Mouse (Mus musculus) stomach, embryonic 15.5 days (tissue): Measurements from ENCODE around the gene Eps8. TPM values are rescaled to one million over a fixed set of nuclear protein-coding genes. Genes with fewer than 3 reads are reported as not detected.

Experiments used
- ATAC-seq: fragments of 200-750 bp; cut with Nextera tagmentation; 2 replicates; pipeline ENCODE4 v1.8.0; 2017; ENCODE audit warnings: low read depth, moderate number of reproducible peaks, moderate TSS enrichment; ENCODE audit not compliant: insufficient read depth, low FRiP score
- H3K27ac ChIP-seq: fragments of 300-500 bp; sonication (generic); 2 replicates; pipeline ENCODE4 v1.5.1; 2015; ENCODE audit warnings: mild to moderate bottlenecking, inconsistent platforms
- H3K27me3 ChIP-seq: fragments of 300-500 bp; sonication (generic); replicated peaks from 2 replicates; pipeline ENCODE4 v1.6.1; 2015; ENCODE audit warnings: inconsistent platforms
- H3K36me3 ChIP-seq: fragments of 300-500 bp; sonication (generic); 2 replicates; pipeline ENCODE4 v1.6.1; 2015; ENCODE audit warnings: inconsistent platforms
- H3K4me1 ChIP-seq: fragments of 300-500 bp; sonication (generic); 2 replicates; pipeline ENCODE4 v1.6.1; 2015; ENCODE audit warnings: inconsistent platforms
- H3K4me2 ChIP-seq: fragments of 300-500 bp; sonication (generic); 2 replicates; pipeline ENCODE4 v1.6.1; 2015; ENCODE audit warnings: mild to moderate bottlenecking, inconsistent platforms
- H3K4me3 ChIP-seq: fragments of 300-500 bp; sonication (generic); replicated peaks from 2 replicates; pipeline ENCODE4 v1.5.1; 2015; ENCODE audit warnings: inconsistent platforms
- H3K9ac ChIP-seq: fragments of 300-500 bp; sonication (generic); 2 replicates; pipeline ENCODE4 v1.6.1; 2015; ENCODE audit warnings: inconsistent platforms
- H3K9me3 ChIP-seq: fragments of 300-500 bp; sonication (generic); 2 replicates; pipeline ENCODE4 v1.6.1; 2016; ENCODE audit warnings: inconsistent platforms
- WGBS: fragments of 180-500 bp; shearing (Covaris S2); methylation state at CpG from one replicate; pipeline ENCODE4 v1.1.7; 2015; 5-methylcytosine and 5-hydroxymethylcytosine counted together
- polyA plus RNA-seq: library from polyadenylated mRNA; unstranded; fragments of >200 nt; fragmentation: Nextera tagmentation; extraction: Ambion mirVana; gene quantifications from 2 replicates; pipeline ENCODE4 v1.2.1, GENCODE M21; 2015

Eps8 gene
- polyA plus RNA-seq, 1 experiment from 2014 or later, result 42.3 TPM

DNA sequence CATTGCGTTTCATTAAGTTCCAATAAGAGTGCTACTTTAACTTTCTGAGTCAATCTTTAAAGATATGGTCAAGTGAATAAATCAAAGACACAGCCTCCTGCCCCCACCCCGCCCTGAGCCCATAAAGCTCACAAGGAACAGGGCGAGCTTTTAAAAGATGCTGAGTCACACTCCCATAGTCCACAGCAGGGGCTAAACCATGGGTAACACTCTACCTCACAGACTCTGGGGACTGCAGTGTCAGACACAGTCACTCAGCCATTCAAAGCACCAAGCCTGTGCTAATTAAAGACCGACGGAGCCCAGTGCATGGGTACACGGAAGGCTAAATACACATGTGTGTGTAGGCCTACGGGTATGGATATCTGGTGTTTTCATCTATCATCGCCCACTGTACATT lies 151.2 kb downstream of the Eps8 start:
- H3K27me3 ChIP-seq, result no peaks in the 10 kb centered on the region
- H3K9me3 ChIP-seq, result no peaks in the 10 kb centered on the region
- no peak overlapping the region for H3K4me3 ChIP-seq
- ATAC-seq, result peak; percentile 54; the same call in 1 of the 2 replicates
- 84% methylated on average over 8 of the region's 8 CpGs for WGBS
- no peak overlapping the region for H3K9ac ChIP-seq
- no peaks in the 10 kb centered on the region for H3K36me3 ChIP-seq
- H3K4me2 ChIP-seq, result no peak overlapping the region
- H3K27ac ChIP-seq, result no peak overlapping the region
- H3K4me1 ChIP-seq, result no peaks in the 10 kb centered on the region

DNA sequence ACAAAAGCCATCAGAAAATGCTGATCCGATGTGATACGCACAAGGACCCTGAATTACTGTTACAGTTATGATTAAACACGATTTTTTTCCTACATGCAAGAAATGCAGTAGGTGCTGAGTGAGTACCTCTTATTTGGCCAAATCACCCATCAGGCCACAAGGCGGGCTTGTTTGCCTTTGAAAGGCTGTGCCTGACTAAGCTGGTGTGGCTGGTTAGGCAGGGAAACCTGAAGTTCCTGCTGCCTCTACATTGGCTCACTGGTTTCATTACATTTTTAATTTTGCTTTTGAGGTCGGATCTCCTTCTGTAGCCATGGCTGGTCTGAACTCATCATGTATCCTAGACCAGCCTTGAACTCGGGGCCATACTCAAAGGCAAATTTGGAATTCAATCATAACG lies 151.7 kb downstream of the Eps8 start:
- H3K9ac ChIP-seq, result no peak overlapping the region
- no peak overlapping the region for H3K4me2 ChIP-seq
- no peaks in the 10 kb centered on the region for H3K27me3 ChIP-seq
- no peak overlapping the region for H3K4me3 ChIP-seq
- H3K27ac ChIP-seq, result no peak overlapping the region
- H3K36me3 ChIP-seq, result no peaks in the 10 kb centered on the region
- no peaks in the 10 kb centered on the region for H3K4me1 ChIP-seq
- H3K9me3 ChIP-seq, result no peaks in the 10 kb centered on the region
- WGBS, result 83% methylated on average over 7 of the region's 7 CpGs
- ATAC-seq, result no peak

DNA sequence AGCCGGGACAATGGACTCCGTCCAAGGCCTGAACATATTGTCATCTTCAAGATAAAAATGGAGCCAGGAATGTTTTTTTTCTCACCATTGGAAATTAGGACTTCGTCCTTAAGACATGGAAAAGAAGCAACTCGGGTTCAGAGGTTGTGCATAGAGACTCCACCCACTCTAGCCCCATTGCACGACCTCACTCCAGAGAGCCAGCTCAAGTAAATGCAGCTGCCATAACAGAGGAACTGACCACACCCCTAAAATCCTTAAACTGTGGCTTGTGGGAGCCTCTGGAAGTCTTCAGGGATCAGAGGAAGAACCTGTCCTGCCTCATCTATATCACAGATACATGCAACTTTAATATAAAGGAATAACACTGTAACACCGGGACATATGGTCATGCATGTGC lies 155.9 kb downstream of the Eps8 start:
- ATAC-seq, result no peak
- Histone ChIP-seq H3K27me3 (no peaks in the 10 kb centered on the region), H3K4me2 (no peak overlapping the region), H3K36me3 (no peaks in the 10 kb centered on the region), H3K4me3 (no peak overlapping the region), H3K9ac (no peak overlapping the region), H3K4me1 (no peaks in the 10 kb centered on the region), H3K27ac (no peak overlapping the region), H3K9me3 (no peaks in the 10 kb centered on the region)
- 70% methylated on average over 6 of the region's 6 CpGs for WGBS

DNA sequence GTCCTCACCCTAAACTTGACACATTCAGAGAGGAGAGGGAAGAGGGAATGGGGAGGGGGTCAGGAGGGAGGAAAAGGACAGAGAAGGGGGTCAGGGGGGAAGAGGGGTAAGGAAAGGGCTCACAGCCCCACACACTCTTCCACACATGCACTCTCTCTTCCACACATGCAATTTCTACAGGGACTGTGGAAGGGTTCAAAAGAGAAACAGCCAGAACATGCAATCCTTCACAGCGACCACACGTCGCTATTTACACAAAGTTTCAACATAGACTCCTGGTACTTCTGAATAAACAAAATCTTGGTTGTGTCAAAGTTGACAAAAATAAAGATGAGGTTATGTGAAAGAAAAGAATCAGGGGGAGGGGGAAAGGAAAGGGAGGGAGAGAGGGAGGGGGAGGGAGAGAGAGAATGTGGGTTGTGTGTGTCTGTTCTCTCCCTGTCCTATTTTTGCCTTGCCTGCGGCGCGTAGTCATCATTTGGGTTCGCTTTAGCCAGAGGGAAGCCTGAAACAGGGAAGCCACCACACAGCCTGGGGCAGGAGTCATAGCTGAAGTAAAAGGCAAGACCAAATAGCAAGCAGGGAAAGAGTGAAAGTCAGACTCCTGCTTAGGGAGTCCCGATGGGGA lies 157.4 kb downstream of the Eps8 start:
- ATAC-seq, result no peak
- WGBS, result 79% methylated on average over 8 of the region's 8 CpGs

DNA sequence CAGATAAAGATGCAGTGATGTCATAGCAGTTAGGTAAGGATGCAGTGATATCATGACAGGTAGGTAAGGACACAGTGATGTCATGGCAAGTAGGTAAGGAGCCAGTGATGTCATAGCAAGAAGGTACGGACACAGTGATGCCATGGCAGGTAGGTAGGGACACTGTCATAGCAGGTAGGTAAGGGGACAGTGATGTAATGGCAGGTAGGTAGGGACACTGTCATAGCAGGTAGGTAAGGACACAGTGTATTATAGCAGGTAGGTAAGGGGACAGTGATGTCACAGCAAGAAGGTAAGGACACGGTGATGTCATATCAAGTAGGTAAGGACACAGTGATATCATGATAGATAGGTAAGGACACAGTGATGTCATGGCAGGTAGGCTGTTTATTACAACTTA lies 158.1 kb downstream of the Eps8 start:
- no peak for ATAC-seq
- H3K36me3 ChIP-seq, result no peaks in the 10 kb centered on the region
- no peaks in the 10 kb centered on the region for H3K4me1 ChIP-seq
- no peak overlapping the region for H3K27ac ChIP-seq
- H3K9ac ChIP-seq, result no peak overlapping the region
- H3K4me2 ChIP-seq, result no peak overlapping the region
- H3K4me3 ChIP-seq, result no peak overlapping the region
- 99% methylated on average over 2 of the region's 2 CpGs for whole genome bisulfite sequencing
- no peaks in the 10 kb centered on the region for H3K27me3 ChIP-seq
- H3K9me3 ChIP-seq, result no peaks in the 10 kb centered on the region

More for the DNA sequence above, 157.4 kb downstream of the Eps8 start:
- H3K27me3 ChIP-seq, result no peaks in the 10 kb centered on the region
- H3K9me3 ChIP-seq, result no peaks in the 10 kb centered on the region
- H3K4me1 ChIP-seq, result no peaks in the 10 kb centered on the region
- no peaks in the 10 kb centered on the region for H3K36me3 ChIP-seq
- H3K9ac ChIP-seq, result no peak overlapping the region
- no peak overlapping the region for H3K4me2 ChIP-seq
- H3K4me3 ChIP-seq, result no peak overlapping the region
- H3K27ac ChIP-seq, result no peak overlapping the region

DNA sequence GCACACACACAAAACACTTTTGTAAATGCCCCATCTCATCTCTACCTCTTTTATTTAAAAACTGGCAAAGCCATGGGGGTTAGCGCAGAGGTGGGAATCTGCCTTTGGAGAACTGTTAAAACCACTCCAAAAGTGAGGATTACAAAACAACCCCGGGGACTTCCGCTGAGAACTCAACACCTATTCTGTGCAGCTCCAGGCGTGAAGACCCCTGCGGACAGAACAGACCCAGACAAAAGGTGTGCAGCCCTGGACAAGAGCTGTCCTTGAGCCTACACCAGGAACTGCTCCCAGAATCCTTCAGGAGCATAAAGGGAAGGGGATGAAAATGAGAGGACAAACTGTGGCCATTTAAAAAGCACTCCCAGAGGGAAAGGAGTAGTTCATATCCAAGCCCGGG lies 159.4 kb downstream of the Eps8 start:
- 75% methylated on average over 6 of the region's 6 CpGs for WGBS
- no peaks in the 10 kb centered on the region for H3K27me3 ChIP-seq
- no peaks in the 10 kb centered on the region for H3K4me1 ChIP-seq
- no peak overlapping the region for H3K27ac ChIP-seq
- no peak overlapping the region for H3K4me2 ChIP-seq
- no peak for ATAC-seq
- no peak overlapping the region for H3K4me3 ChIP-seq
- no peaks in the 10 kb centered on the region for H3K36me3 ChIP-seq
- no peak overlapping the region for H3K9ac ChIP-seq
- no peaks in the 10 kb centered on the region for H3K9me3 ChIP-seq

DNA sequence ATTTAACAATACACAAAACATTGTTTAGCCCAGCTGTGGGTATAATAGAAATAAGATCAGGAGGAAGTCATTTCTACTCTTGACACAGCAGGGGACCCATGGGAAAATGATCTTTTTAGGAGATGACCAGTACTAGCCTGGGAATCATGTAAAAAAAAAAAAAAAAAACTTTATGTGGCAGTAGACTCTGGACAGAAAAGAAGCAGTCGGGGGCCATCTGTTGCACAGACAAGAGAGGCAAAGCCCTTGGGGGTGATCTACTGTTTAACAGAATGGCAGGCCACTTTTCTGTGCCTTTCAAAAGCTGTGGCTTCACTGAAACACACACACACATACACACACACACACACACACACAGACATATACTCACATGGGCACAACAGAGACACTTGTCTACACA lies 159.9 kb downstream of the Eps8 start:
- H3K36me3 ChIP-seq, result no peaks in the 10 kb centered on the region
- WGBS, result 78% methylated on average over 1 of the region's 1 CpGs
- no peak overlapping the region for H3K4me2 ChIP-seq
- no peak for ATAC-seq
- no peaks in the 10 kb centered on the region for H3K27me3 ChIP-seq
- H3K9ac ChIP-seq, result no peak overlapping the region
- no peak overlapping the region for H3K27ac ChIP-seq
- H3K4me3 ChIP-seq, result no peak overlapping the region
- H3K9me3 ChIP-seq, result no peaks in the 10 kb centered on the region
- H3K4me1 ChIP-seq, result no peaks in the 10 kb centered on the region

DNA sequence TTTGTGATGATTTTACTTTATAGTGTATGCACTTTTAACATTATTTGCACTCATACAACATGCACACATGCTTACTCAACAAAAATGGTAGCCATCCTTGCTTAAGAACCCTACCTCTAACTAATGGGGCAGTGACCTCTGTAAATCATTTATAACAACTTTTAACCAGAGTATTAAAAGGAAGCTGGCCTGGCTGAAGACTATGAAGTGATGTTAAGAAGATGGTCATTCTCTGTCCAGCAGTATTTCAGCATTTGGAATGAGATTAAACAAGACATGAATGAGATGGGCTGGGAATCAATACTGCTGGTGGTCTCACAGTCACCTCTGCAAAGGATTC lies 160.6 kb downstream of the Eps8 start:
- H3K9me3 ChIP-seq, result no peaks in the 10 kb centered on the region
- H3K4me2 ChIP-seq, result no peak overlapping the region
- ATAC-seq, result no peak
- H3K4me1 ChIP-seq, result no peaks in the 10 kb centered on the region
- H3K27me3 ChIP-seq, result no peaks in the 10 kb centered on the region
- no peak overlapping the region for H3K9ac ChIP-seq
- H3K27ac ChIP-seq, result no peak overlapping the region
- no peaks in the 10 kb centered on the region for H3K36me3 ChIP-seq
- no peak overlapping the region for H3K4me3 ChIP-seq

DNA sequence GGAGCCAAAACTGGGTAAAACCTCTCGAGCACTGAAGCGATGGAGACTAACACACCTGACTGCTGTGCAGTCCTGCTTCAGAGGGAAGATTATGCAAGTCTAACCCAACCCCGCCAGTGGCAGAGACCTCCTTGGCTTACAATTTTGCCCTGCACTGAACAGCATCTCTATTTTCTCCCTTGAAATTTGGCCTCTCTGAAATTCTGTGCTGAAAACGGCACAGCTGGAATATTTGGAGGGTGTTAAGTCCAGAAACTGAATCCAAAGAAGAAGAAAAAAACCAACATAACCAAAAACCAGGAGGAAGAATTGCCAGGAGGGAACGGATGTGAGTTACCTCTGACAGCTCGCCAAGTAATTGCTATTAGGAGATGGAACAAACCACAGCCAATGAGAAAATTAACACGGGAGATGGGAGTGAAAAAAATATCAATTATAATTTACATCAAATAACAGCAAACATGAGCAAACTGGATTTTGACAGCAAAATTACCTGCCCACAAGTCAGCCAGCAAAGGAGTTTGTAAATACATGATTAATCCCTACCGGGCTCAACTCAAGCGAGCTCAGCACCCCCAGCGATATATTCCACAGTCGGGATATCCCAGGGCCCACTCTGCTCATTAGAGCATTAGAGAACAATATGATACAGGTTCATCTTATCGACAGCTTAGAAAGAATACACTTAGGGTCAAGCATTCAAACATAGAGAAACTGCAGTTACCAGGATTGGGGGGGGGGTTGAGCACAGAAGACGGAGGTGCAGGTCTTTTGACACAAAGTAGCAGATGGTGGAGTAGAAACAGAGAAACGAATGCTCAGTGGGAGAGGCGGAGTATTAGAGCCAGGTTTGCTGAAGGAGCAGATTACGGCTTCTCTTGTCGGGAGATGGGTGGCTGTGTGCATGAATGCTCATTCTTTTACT lies 161.2 kb downstream of the Eps8 start:
- Histone ChIP-seq H3K27me3 (no peaks in the 10 kb centered on the region), H3K36me3 (no peaks in the 10 kb centered on the region), H3K9me3 (no peaks in the 10 kb centered on the region), H3K27ac (no peak overlapping the region), H3K9ac (no peak overlapping the region), H3K4me3 (no peak overlapping the region), H3K4me2 (no peak overlapping the region), H3K4me1 (no peaks in the 10 kb centered on the region)
- ATAC-seq, result no peak
- 82% methylated on average over 17 of the region's 17 CpGs for WGBS

DNA sequence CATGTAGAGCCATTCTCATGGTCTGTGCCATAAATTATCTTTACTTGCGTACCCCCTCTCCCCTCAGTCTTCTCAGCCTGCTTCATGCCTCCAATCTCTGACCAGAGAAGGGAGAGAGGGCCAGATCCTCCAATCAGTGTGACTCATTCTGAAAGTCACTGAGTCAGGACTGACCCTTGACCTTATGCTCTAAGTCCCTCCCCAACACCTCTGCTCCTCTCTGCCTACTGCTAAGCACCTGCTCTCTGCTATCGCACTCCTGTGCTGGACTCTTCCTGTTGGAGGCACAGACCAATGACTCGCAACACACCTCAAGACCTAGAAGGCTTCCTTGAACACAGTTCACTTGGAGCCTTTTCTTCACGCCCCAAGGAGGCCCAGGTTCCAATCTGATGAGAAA lies 162.1 kb downstream of the Eps8 start:
- no peak for ATAC-seq

DNA sequence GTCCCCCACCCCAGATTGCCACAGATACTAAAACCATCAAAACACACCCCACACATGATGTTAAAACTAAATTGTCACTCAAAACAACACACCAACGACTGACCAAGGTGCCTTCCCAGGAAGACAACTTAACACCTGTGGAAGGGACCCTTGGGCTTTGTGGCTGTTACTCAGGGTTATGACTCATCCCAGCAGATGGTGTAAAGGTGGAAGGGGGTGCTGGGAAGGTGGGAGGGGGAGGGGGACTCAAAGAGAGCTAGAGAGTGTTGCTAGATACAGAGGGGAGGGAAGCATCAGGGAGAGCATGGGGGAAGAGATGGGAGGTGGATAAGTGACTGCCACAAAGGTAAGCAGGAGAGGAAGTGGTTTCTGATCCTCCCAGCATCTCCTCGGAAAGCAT lies 163.0 kb downstream of the Eps8 start:
- Histone ChIP-seq H3K27ac (no peak overlapping the region), H3K4me3 (no peak overlapping the region), H3K4me1 (no peaks in the 10 kb centered on the region), H3K4me2 (no peak overlapping the region), H3K9ac (no peak overlapping the region), H3K36me3 (no peaks in the 10 kb centered on the region), H3K27me3 (no peaks in the 10 kb centered on the region), H3K9me3 (no peaks in the 10 kb centered on the region)
- WGBS, result 53% methylated on average over 2 of the region's 2 CpGs
- no peak for ATAC-seq

More for the DNA sequence above, 162.1 kb downstream of the Eps8 start:
- H3K36me3 ChIP-seq, result no peaks in the 10 kb centered on the region
- H3K4me2 ChIP-seq, result no peak overlapping the region
- H3K27me3 ChIP-seq, result no peaks in the 10 kb centered on the region
- H3K9ac ChIP-seq, result no peak overlapping the region
- H3K4me3 ChIP-seq, result no peak overlapping the region
- H3K9me3 ChIP-seq, result no peaks in the 10 kb centered on the region
- no peak overlapping the region for H3K27ac ChIP-seq
- 88% methylated on average over 4 of the region's 4 CpGs for WGBS
- H3K4me1 ChIP-seq, result no peaks in the 10 kb centered on the region

DNA sequence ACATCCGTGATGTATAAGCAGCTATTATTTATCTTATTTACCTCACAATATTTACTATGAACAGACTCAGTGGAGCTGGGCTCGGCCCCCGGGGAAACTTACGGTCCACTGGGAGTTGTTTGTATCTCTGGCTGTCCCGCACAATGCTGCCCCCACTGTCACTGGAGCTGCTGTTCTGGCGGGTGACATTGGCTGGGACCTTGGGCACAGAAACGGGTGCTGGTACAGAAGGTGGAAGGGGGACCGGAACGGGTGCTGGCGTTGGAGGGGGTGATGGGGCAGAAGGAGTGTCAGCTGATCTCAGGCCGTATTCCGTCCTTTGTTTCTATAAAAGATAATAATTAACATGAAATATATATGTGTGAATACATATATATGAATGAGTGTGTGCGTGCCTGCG lies 164.6 kb downstream of the Eps8 start:
- Histone ChIP-seq H3K27ac (no peak overlapping the region), H3K36me3 (no peaks in the 10 kb centered on the region), H3K4me1 (no peaks in the 10 kb centered on the region), H3K4me2 (no peak overlapping the region), H3K9ac (no peak overlapping the region), H3K9me3 (no peaks in the 10 kb centered on the region), H3K27me3 (no peaks in the 10 kb centered on the region), H3K4me3 (no peak overlapping the region)
- WGBS, result 87% methylated on average over 14 of the region's 14 CpGs
- no peak for ATAC-seq
